Mouse (Mus musculus) heart, embryonic 10.5 days (tissue): ENCODE measurements at regions not wholly inside any gene's neighbourhood (a gene's known extent, or its start where the extent isn't known, plus 50 kb on each side); places are given as distances from the start of the nearest gene placed in this dataset.

ENCODE experiments used
- DNase-seq: peaks from one replicate; pipeline ENCODE4 v3.0.0-alpha.2; 2017; ENCODE audit warnings: low spot score
- H3K27ac ChIP-seq: fragments of 300-500 bp; sonication (generic); 2 replicates; pipeline ENCODE4 v1.5.1; 2016; ENCODE audit warnings: mild to moderate bottlenecking
- H3K27me3 ChIP-seq: fragments of 300-500 bp; sonication (generic); 2 replicates; pipeline ENCODE4 v1.6.1; 2016; ENCODE audit warnings: mild to moderate bottlenecking; ENCODE audit not compliant: poor library complexity, insufficient read depth, severe bottlenecking
- H3K36me3 ChIP-seq: fragments of 300-500 bp; sonication (generic); 2 replicates; pipeline ENCODE4 v1.6.1; 2016; ENCODE audit warnings: mild to moderate bottlenecking, moderate library complexity
- H3K4me1 ChIP-seq: fragments of 300-500 bp; sonication (generic); 2 replicates; pipeline ENCODE4 v1.6.1; 2016; ENCODE audit warnings: mild to moderate bottlenecking
- H3K4me3 ChIP-seq: fragments of 300-500 bp; sonication (generic); 2 replicates; pipeline ENCODE4 v1.5.1; 2016; ENCODE audit warnings: mild to moderate bottlenecking, moderate library complexity
- H3K9me3 ChIP-seq: fragments of 300-500 bp; sonication (generic); 2 replicates; pipeline ENCODE4 v1.6.1; 2016; ENCODE audit warnings: mild to moderate bottlenecking, moderate library complexity
- WGBS: fragments of 180-500 bp; shearing (Covaris S2); methylation state at CpG from one replicate; pipeline ENCODE4 v1.1.7; 2016; 5-methylcytosine and 5-hydroxymethylcytosine counted together

- WGBS: 85% methylated on average over 4 of the region's 4 CpGs
- H3K27me3 ChIP-seq: no peaks in the 10 kb centered on the region
Measured at GRCm38 (mm10) chr12:97432704-97433103, 826.6 kb downstream of the Galc start.

DNA sequence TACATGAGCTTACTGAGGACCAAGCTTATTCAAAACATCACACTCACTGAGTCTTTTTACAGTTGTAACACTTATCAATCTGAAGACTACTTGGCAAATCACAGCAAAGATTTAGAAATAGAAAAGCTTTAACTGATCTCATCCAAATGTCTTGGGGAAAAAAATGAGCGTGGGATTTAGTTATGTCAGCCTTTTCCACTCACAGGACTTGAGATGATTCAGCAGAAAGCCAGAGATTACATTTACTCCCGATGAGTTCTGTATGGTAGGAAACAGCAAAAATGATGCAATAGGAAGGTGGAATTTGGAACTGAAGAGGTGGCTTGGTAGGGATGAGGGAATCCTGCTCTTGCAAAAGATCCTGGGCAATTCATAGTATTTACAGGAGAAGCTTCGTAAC lies 831.0 kb downstream of the Galc start:
- WGBS: 89% methylated on average over 3 of the region's 3 CpGs
- no peak for DNase-seq

More at GRCm38 (mm10) chr12:97432704-97433103, 826.6 kb downstream of the Galc start:
- H3K36me3 ChIP-seq: no peaks in the 10 kb centered on the region
- no peaks in the 10 kb centered on the region for H3K4me1 ChIP-seq
- DNase-seq: no peak
- H3K4me3 ChIP-seq: no peak overlapping the region
- no peak overlapping the region for H3K27ac ChIP-seq
- no peaks in the 10 kb centered on the region for H3K9me3 ChIP-seq

GRCm38 (mm10) chr12:97424726-97425125 lies 834.5 kb downstream of the Galc start:
- Histone ChIP-seq H3K27me3 (no peaks in the 10 kb centered on the region), H3K4me3 (no peak overlapping the region), H3K4me1 (no peaks in the 10 kb centered on the region), H3K27ac (no peak overlapping the region), H3K36me3 (no peaks in the 10 kb centered on the region), H3K9me3 (no peaks in the 10 kb centered on the region)
- DNase-seq: no peak
- 86% methylated on average over 3 of the region's 3 CpGs for WGBS

More for the DNA sequence above, 831.0 kb downstream of the Galc start:
- H3K36me3 ChIP-seq: no peaks in the 10 kb centered on the region
- H3K9me3 ChIP-seq: no peaks in the 10 kb centered on the region
- H3K27me3 ChIP-seq: no peaks in the 10 kb centered on the region
- H3K27ac ChIP-seq: no peak overlapping the region
- H3K4me3 ChIP-seq: no peak overlapping the region
- no peaks in the 10 kb centered on the region for H3K4me1 ChIP-seq

- 13% methylated on average over 3 of the region's 3 CpGs for WGBS
- Histone ChIP-seq H3K27ac (no peak overlapping the region), H3K27me3 (no peaks in the 10 kb centered on the region), H3K36me3 (no peaks in the 10 kb centered on the region), H3K4me3 (no peak overlapping the region), H3K9me3 (no peaks in the 10 kb centered on the region), H3K4me1 (no peaks in the 10 kb centered on the region)
- no peak for DNase-seq
Measured at GRCm38 (mm10) chr12:97403440-97403839, 855.8 kb downstream of the Galc start.

DNA sequence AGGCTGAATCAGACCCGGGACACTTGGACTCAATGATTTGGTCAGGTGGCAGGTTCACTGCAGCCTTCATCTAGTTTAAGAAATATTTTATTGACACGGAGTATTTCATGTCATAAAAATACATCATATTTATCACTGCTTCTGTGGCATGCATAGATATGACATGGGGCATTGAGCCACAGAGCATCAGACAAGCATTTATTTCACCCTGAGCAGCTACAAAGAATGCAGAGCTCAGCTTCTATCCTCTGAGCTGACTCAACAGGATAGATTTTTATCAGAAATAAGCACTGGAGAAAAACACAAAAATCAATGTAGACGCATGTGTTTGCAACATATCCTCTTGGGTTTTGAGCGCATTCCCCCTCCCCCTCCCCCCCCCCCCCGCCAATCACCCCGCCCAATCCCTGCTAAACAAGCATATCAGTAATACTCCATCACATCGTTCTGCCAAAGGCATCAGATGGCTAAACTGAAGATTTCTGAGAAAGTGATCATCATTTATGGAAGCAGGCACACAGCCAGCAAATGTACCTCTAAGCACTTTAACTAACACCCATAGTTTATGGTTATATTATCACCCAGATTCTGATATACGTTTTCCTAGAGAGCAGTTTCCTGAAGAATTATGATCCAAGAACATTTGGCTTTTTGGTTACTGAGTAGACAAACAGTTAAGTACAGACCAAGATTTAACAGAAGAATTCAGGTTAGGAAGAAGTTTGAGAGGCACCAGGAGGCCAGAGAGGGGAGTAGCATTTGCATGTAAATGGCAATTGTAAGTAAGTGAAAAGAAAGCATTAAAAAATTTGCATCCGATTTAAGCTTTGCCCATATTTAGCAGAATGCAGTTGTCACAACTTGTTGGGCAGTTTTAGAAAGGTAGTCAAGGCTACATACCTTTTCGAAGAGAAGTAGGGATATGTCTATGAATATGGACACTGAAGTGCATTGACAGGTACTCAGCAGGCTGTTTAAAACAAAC lies 856.6 kb downstream of the Galc start:
- no peaks in the 10 kb centered on the region for H3K4me1 ChIP-seq
- WGBS: 23% methylated on average over 10 of the region's 10 CpGs
- no peaks in the 10 kb centered on the region for H3K36me3 ChIP-seq
- no peak overlapping the region for H3K4me3 ChIP-seq
- no peak for DNase-seq
- no peak overlapping the region for H3K27ac ChIP-seq
- no peaks in the 10 kb centered on the region for H3K9me3 ChIP-seq
- no peaks in the 10 kb centered on the region for H3K27me3 ChIP-seq

- Histone ChIP-seq H3K9me3 (no peaks in the 10 kb centered on the region), H3K4me1 (no peaks in the 10 kb centered on the region), H3K4me3 (no peak overlapping the region), H3K27ac (no peak overlapping the region), H3K36me3 (no peaks in the 10 kb centered on the region), H3K27me3 (no peaks in the 10 kb centered on the region)
- DNase-seq: no peak
- WGBS: 49% methylated on average over 3 of the region's 3 CpGs
Measured at GRCm38 (mm10) chr12:97398582-97398945, 860.7 kb downstream of the Galc start.

DNA sequence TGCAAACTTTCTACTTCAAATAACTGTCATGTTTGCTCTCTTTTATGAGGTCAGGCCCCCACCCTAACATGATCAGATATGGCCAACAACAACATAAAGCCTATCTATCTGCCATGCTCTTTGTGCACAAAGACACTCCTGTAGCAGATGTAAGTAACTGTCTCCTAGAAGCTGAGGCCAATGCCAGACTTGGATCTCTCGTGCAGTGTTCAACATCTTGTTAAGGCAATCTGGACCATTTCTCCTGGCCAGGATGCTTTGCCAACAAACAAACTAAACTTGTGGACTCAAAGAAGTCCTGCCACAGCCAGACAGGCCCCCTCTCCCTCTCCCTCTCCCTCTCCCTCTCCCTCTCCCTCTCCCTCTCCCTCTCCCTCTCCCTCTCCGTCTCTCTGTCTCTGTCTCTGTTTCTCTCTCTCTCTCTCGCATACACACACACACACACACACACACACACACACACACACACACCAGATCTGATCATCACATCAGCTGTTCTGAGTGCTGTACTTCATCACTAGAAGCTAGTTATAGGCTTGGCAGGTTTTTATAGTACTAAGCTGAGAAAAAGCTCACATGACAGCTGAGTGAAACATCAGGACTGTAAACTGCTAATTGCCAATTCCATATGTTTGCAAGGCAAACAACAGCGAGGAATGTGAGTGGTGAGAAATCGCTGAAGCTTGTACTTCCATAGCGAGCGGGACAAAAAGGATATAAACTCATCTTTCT lies 861.2 kb downstream of the Galc start:
- Histone ChIP-seq H3K4me1 (no peaks in the 10 kb centered on the region), H3K27me3 (no peaks in the 10 kb centered on the region), H3K4me3 (no peak overlapping the region), H3K27ac (no peak overlapping the region), H3K36me3 (no peaks in the 10 kb centered on the region), H3K9me3 (no peaks in the 10 kb centered on the region)
- 74% methylated on average over 5 of the region's 7 CpGs for WGBS
- DNase-seq: no peak

DNA sequence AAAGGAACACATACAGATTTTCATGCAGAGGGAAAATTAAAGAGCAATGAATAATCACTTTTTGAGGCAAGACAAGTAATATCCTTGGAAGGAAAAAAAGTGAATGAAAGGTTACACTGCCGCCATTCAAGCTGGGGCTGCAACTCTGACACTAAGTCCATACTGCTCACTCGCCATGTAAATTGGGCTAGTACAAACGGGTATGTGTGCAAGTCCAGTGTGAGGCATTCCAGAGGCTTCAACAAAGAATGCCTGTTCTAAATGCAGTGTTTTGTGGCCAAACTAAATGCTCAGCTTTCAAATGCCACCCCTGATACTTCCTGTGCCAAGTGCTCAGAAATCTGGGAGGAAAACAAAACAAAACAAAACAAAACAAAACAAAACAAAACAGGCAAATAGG lies 897.5 kb downstream of the Galc start:
- no peaks in the 10 kb centered on the region for H3K36me3 ChIP-seq
- DNase-seq: no peak
- H3K27me3 ChIP-seq: no peaks in the 10 kb centered on the region
- no peaks in the 10 kb centered on the region for H3K4me1 ChIP-seq
- WGBS: 70% methylated on average over 3 of the region's 3 CpGs
- H3K9me3 ChIP-seq: no peaks in the 10 kb centered on the region
- H3K27ac ChIP-seq: no peak overlapping the region
- H3K4me3 ChIP-seq: no peak overlapping the region

DNA sequence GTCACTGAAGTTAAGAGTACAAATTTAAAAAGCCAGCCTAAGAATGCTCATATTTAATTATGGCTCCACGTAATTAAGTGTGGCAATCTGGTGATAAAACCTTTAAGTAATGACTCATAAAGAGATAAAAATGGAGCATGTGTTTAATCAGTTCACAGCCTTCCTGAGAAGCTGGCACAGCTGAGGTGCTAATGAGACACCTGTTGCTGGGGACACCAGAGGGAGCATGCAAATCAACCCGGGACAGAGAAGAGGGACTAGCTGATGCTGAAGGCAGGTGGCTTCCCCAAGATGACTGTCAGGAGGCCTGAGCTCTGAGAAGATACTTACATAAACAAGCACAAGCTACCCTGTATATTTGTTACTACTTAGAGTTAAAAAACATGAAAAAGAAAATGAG lies 898.6 kb downstream of the Galc start:
- Histone ChIP-seq H3K27ac (no peak overlapping the region), H3K27me3 (no peaks in the 10 kb centered on the region), H3K9me3 (no peaks in the 10 kb centered on the region), H3K4me3 (no peak overlapping the region), H3K4me1 (no peaks in the 10 kb centered on the region), H3K36me3 (no peaks in the 10 kb centered on the region)
- WGBS: 24% methylated on average over 2 of the region's 2 CpGs
- no peak for DNase-seq

GRCm38 (mm10) chr12:97326582-97326981 lies 932.7 kb downstream of the Galc start:
- Histone ChIP-seq H3K36me3 (no peaks in the 10 kb centered on the region), H3K27me3 (no peaks in the 10 kb centered on the region), H3K4me3 (no peak overlapping the region), H3K4me1 (no peaks in the 10 kb centered on the region), H3K9me3 (no peaks in the 10 kb centered on the region), H3K27ac (no peak overlapping the region)
- DNase-seq: no peak
- WGBS: 69% methylated on average over 3 of the region's 3 CpGs

DNA sequence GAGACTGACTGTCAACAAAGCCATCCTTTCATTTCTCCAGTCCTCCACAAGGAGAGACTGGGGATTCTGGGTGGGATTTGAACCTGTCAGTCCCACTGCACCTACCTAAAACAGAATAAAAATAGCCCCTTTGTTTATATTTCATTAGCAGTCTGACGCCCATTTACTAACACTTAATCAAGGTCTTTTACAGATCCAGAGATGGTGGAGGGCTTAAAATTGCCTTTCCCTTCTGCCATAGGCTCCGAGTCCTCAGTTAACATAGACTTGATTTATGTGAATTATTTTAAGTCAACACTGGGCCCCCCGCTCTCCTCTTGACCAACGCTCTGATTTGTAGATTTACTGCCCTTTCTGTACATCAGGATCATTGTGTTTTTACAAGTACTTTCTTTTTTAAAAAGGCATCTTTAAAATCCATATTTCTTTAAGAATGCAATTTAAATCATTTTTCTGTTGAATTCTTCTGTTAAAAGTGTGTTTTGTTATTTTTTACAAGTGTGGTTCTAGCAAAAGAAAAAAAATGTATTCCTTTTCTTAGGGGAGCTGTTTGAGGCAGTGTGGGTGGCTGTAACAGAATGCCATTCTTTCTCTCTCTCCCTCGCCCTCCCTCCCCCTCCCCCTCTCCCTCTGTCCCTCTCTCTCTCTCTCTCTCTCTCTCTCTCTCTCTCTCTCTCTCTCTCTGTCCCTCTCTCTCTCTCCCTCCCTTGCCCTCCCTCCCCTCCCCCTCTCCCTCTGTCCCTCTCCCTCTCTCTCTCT lies 946.8 kb downstream of the Galc start:
- no peak overlapping the region for H3K27ac ChIP-seq

DNA sequence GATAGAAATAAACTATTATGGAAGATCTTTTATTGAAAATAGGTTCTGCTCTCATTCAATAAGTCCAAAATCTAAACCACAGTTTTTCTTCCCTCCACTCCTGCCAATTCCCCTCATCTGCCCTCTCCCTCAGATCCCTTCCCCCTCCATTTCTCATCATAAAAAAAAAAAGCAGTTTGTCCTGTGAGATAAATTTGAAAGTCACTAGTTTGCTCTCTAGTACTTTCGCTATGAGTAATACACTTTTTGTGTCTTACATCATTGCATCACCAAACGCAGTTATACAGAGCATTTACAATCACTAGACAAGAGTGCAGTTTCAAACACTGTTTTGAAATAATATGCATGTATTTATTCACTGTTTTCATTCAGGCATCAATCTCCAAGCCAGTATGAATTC lies 980.5 kb downstream of the Galc start:
- H3K9me3 ChIP-seq: no peaks in the 10 kb centered on the region
- H3K4me3 ChIP-seq: no peak overlapping the region
- no peaks in the 10 kb centered on the region for H3K4me1 ChIP-seq
- 80% methylated on average over 2 of the region's 2 CpGs for WGBS
- no peaks in the 10 kb centered on the region for H3K27me3 ChIP-seq
- H3K27ac ChIP-seq: no peak overlapping the region
- H3K36me3 ChIP-seq: no peaks in the 10 kb centered on the region
- DNase-seq: no peak

More for the DNA sequence above, 946.8 kb downstream of the Galc start:
- Histone ChIP-seq H3K9me3 (no peaks in the 10 kb centered on the region), H3K4me3 (no peak overlapping the region), H3K4me1 (no peaks in the 10 kb centered on the region), H3K36me3 (no peaks in the 10 kb centered on the region), H3K27me3 (no peaks in the 10 kb centered on the region)
- WGBS: 53% methylated on average over 5 of the region's 5 CpGs
- DNase-seq: no peak

- H3K27me3 ChIP-seq: no peaks in the 10 kb centered on the region
- H3K4me3 ChIP-seq: no peak overlapping the region
- H3K36me3 ChIP-seq: no peaks in the 10 kb centered on the region
- no peak for DNase-seq
- no peaks in the 10 kb centered on the region for H3K9me3 ChIP-seq
- no peak overlapping the region for H3K27ac ChIP-seq
- WGBS: 74% methylated on average over 1 of the region's 1 CpGs
- H3K4me1 ChIP-seq: no peaks in the 10 kb centered on the region
Measured at GRCm38 (mm10) chr12:97278331-97278730, 980.9 kb downstream of the Galc start.
